Mouse (Mus musculus): Measurements from ENCODE around the gene Cyp1a1. TPM values are rescaled to one million over a fixed set of nuclear protein-coding genes. Genes with fewer than 3 reads are reported as not detected.

The Cyp1a1 gene
- polyA plus RNA-seq, 2 experiments: 0.04 TPM; not detected in 1

- H3K4me1 ChIP-seq (ENCODE audit: control insufficient read depth, insufficient read depth, low read length): peaks cover 15% of the 10 kb centered on the region; the same call in 1 of the 2 replicates
- TF ChIP-seq POLR2A (IDR thresholded peaks at IDR 0.05; ENCODE audit: borderline replicate concordance, extremely low read depth, insufficient read depth, insufficient read length): no peak
- ATAC-seq (ENCODE audit: low FRiP score, low read depth) (no peak), DNase-seq (ENCODE audit: low spot score) (peak; percentile 40)
- no peaks in the 10 kb centered on the region for H3K36me3 ChIP-seq (ENCODE audit: control insufficient read depth, insufficient read depth, low read length)
- H3K9ac ChIP-seq (ENCODE audit: low read depth, low read length, severe bottlenecking): no peak overlapping the region
- no peaks in the 10 kb centered on the region for H3K27me3 ChIP-seq (ENCODE audit: control insufficient read depth, insufficient read depth, low read length)
- H3K27ac ChIP-seq (replicated peaks; ENCODE audit: low read depth, low read length): no peak overlapping the region
- no peak overlapping the region for H3K4me3 ChIP-seq (replicated peaks; ENCODE audit: low read length)
- no peaks in the 10 kb centered on the region for H3K9me3 ChIP-seq (ENCODE audit: control insufficient read depth, low read length)
- no peak overlapping the region for H3K4me2 ChIP-seq (replicated peaks; ENCODE audit: low read depth, low read length, severe bottlenecking)
- WGBS: 5% methylated on average over 6 of the region's 6 CpGs
These were observed 36.9 kb upstream of the Cyp1a1 start for GRCm38 (mm10) chr9:57650786-57651311.

GRCm38 (mm10) chr9:57652351-57652750 is 35.4 kb upstream of the Cyp1a1 start:
- Histone ChIP-seq H3K36me3 (ENCODE audit: control insufficient read depth, insufficient read depth, low read length) (no peaks in the 10 kb centered on the region), H3K4me1 (ENCODE audit: control insufficient read depth, insufficient read depth, low read length) (peaks cover 15% of the 10 kb centered on the region; the same call in 1 of the 2 replicates), H3K4me3 (replicated peaks; ENCODE audit: low read length) (no peak overlapping the region), H3K27ac (replicated peaks; ENCODE audit: low read depth, low read length) (no peak overlapping the region), H3K9ac (ENCODE audit: low read depth, low read length, severe bottlenecking) (no peak overlapping the region), H3K4me2 (replicated peaks; ENCODE audit: low read depth, low read length, severe bottlenecking) (no peak overlapping the region), H3K27me3 (ENCODE audit: control insufficient read depth, insufficient read depth, low read length) (no peaks in the 10 kb centered on the region), H3K9me3 (ENCODE audit: control insufficient read depth, low read length) (no peaks in the 10 kb centered on the region)
- no peak for DNase-seq (ENCODE audit: low spot score)
- TF ChIP-seq POLR2A (IDR thresholded peaks at IDR 0.05; ENCODE audit: borderline replicate concordance, extremely low read depth, insufficient read depth, insufficient read length): no peak
- ATAC-seq (ENCODE audit: low FRiP score, low read depth): no peak
- WGBS: 65% methylated on average over 9 of the region's 9 CpGs

- no peak overlapping the region for H3K9ac ChIP-seq (ENCODE audit: low read depth, low read length, severe bottlenecking)
- TF ChIP-seq POLR2A (IDR thresholded peaks at IDR 0.05; ENCODE audit: borderline replicate concordance, extremely low read depth, insufficient read depth, insufficient read length): no peak
- peaks cover 15% of the 10 kb centered on the region; the same call in 1 of the 2 replicates for H3K4me1 ChIP-seq (ENCODE audit: control insufficient read depth, insufficient read depth, low read length)
- no peak overlapping the region for H3K27ac ChIP-seq (replicated peaks; ENCODE audit: low read depth, low read length)
- no peaks in the 10 kb centered on the region for H3K9me3 ChIP-seq (ENCODE audit: control insufficient read depth, low read length)
- WGBS: 41% methylated on average over 3 of the region's 3 CpGs
- H3K36me3 ChIP-seq (ENCODE audit: control insufficient read depth, insufficient read depth, low read length): no peaks in the 10 kb centered on the region
- DNase-seq (ENCODE audit: low spot score) (no peak), ATAC-seq (ENCODE audit: low FRiP score, low read depth) (no peak)
- no peaks in the 10 kb centered on the region for H3K27me3 ChIP-seq (ENCODE audit: control insufficient read depth, insufficient read depth, low read length)
- no peak overlapping the region for H3K4me3 ChIP-seq (replicated peaks; ENCODE audit: low read length)
- no peak overlapping the region for H3K4me2 ChIP-seq (replicated peaks; ENCODE audit: low read depth, low read length, severe bottlenecking)
These were observed 34.9 kb upstream of the Cyp1a1 start for GRCm38 (mm10) chr9:57652855-57653254.

GRCm38 (mm10) chr9:57653283-57653682 is 34.4 kb upstream of the Cyp1a1 start, which contains the start of gene Csk:
Csk (minus strand) TSS chr9:57653631.
- H3K4me3 ChIP-seq (replicated peaks; ENCODE audit: low read length): no peak within 1 kb of the TSS
- WGBS: 48% methylated on average over 5 of the region's 5 CpGs
- no peak for ATAC-seq (ENCODE audit: low FRiP score, low read depth)
- no peak within 1 kb of the TSS for H3K27ac ChIP-seq (replicated peaks; ENCODE audit: low read depth, low read length)
- H3K9ac ChIP-seq (ENCODE audit: low read depth, low read length, severe bottlenecking): no peak within 1 kb of the TSS
- no peak within 1 kb of the TSS for H3K4me2 ChIP-seq (replicated peaks; ENCODE audit: low read depth, low read length, severe bottlenecking)
- no peaks in the 10 kb centered on the region for H3K36me3 ChIP-seq (ENCODE audit: control insufficient read depth, insufficient read depth, low read length)
- TF ChIP-seq POLR2A (IDR thresholded peaks at IDR 0.05; ENCODE audit: borderline replicate concordance, extremely low read depth, insufficient read depth, insufficient read length): no peak
- DNase-seq (ENCODE audit: low spot score): no peak
- no peaks in the 10 kb centered on the region for H3K9me3 ChIP-seq (ENCODE audit: control insufficient read depth, low read length)
- H3K4me1 ChIP-seq (ENCODE audit: control insufficient read depth, insufficient read depth, low read length): peaks cover 15% of the 10 kb centered on the region; the same call in 1 of the 2 replicates
- H3K27me3 ChIP-seq (ENCODE audit: control insufficient read depth, insufficient read depth, low read length): no peaks in the 10 kb centered on the region

GRCm38 (mm10) chr9:57654966-57655365 is 32.8 kb upstream of the Cyp1a1 start:
- H3K4me1 ChIP-seq (ENCODE audit: control insufficient read depth, insufficient read depth, low read length): peaks cover 15% of the 10 kb centered on the region; the same call in 1 of the 2 replicates
- no peaks in the 10 kb centered on the region for H3K27me3 ChIP-seq (ENCODE audit: control insufficient read depth, insufficient read depth, low read length)
- H3K4me3 ChIP-seq (replicated peaks; ENCODE audit: low read length): no peak overlapping the region
- WGBS: 84% methylated on average over 1 of the region's 1 CpGs
- no peaks in the 10 kb centered on the region for H3K36me3 ChIP-seq (ENCODE audit: control insufficient read depth, insufficient read depth, low read length)
- DNase-seq (ENCODE audit: low spot score) (no peak), ATAC-seq (ENCODE audit: low FRiP score, low read depth) (no peak)
- H3K9me3 ChIP-seq (ENCODE audit: control insufficient read depth, low read length): no peaks in the 10 kb centered on the region
- TF ChIP-seq POLR2A (IDR thresholded peaks at IDR 0.05; ENCODE audit: borderline replicate concordance, extremely low read depth, insufficient read depth, insufficient read length): no peak
- H3K4me2 ChIP-seq (replicated peaks; ENCODE audit: low read depth, low read length, severe bottlenecking): no peak overlapping the region
- no peak overlapping the region for H3K9ac ChIP-seq (ENCODE audit: low read depth, low read length, severe bottlenecking)
- no peak overlapping the region for H3K27ac ChIP-seq (replicated peaks; ENCODE audit: low read depth, low read length)

Data from limb, embryonic 14.5 days (tissue).